Mouse (Mus musculus) spleen, adult 2 months (tissue): ENCODE results near the gene Dync1i1.

ENCODE experiments used
- CTCF ChIP-seq: fragments of 200-500 bp; IDR thresholded peaks from 2 replicates; pipeline ENCODE4 v1.5.1; 2011; ENCODE audit warnings: mild to moderate bottlenecking, inconsistent platforms; ENCODE audit not compliant: insufficient read depth, insufficient read length, insufficient replicate concordance; ENCODE audit errors: extremely low read depth
- POLR2A ChIP-seq: fragments of 200-500 bp; IDR thresholded peaks from 2 replicates; pipeline ENCODE4 v1.6.1; 2011; ENCODE audit warnings: low read depth, low read length, inconsistent platforms

DNA sequence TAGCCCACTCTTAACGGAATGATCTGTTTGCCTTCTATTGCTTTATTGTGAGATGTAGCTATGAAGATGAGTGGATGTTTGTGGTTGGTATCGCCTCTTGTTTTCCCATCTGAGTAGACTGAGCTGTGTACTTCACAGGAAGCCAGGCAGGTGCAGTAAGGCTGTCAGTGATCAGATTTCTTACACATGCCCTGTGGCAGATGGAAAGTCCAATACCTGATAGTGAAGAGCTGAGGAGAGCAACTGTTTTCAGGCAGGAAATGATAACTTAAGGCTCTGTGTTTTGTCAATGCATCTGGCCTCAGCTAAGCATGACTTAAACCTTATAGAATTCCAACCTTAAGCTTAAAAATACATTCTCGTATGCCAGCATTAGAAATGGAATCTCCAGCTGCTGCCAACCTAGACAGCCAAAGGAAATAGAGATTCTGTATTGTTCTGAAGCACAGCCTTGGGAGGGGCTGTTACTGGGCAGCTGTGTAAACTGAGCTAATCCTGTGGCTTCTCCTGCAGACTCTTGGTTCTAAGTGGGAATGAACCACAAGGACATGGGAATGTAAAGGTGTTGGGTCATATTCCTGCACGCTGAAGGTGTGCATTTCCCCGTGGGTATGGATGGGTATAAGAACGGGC, 24.8 kb downstream of the Dync1i1 start:
- TF ChIP-seq POLR2A = no peak
- no peak for TF ChIP-seq CTCF
